Mouse (Mus musculus): ENCODE data around the gene Cnot6.
A peak's percentile ranks its signal among the peaks of the same experiment; 100 is the strongest.

Cnot6 gene

GRCm38 (mm10) chr11:49713336-49714334 lies 1.1 kb upstream of the Cnot6 start:
- DNase-seq (ENCODE audit: low read depth, low spot score) = peak; percentile 31

- no peak for DNase-seq (ENCODE audit: low read depth, low spot score)
Observed at GRCm38 (mm10) chr11:49711981-49712554, 455 bp downstream of the Cnot6 start.

GRCm38 (mm10) chr11:49710664-49711063 lies 1.9 kb downstream of the Cnot6 start:
- DNase-seq (ENCODE audit: low read depth, low spot score) = no peak

- DNase-seq (ENCODE audit: low read depth, low spot score) = no peak
Observed at GRCm38 (mm10) chr11:49707834-49708233, 4.7 kb downstream of the Cnot6 start.

- no peak for DNase-seq (ENCODE audit: low read depth, low spot score)
Observed at GRCm38 (mm10) chr11:49704804-49705203, 7.7 kb downstream of the Cnot6 start.

GRCm38 (mm10) chr11:49702014-49702413 lies 10.5 kb downstream of the Cnot6 start:
- DNase-seq (ENCODE audit: low read depth, low spot score) = no peak

- no peak for DNase-seq (ENCODE audit: low read depth, low spot score)
Observed at GRCm38 (mm10) chr11:49699079-49699478, 13.4 kb downstream of the Cnot6 start.

- DNase-seq (ENCODE audit: low read depth, low spot score) = no peak
Observed at GRCm38 (mm10) chr11:49697779-49698178, 14.7 kb downstream of the Cnot6 start.

- DNase-seq (ENCODE audit: low read depth, low spot score) = peak; percentile 37
Observed at GRCm38 (mm10) chr11:49696472-49696871, 16.1 kb downstream of the Cnot6 start.

- no peak for DNase-seq (ENCODE audit: low read depth, low spot score)
Observed at GRCm38 (mm10) chr11:49695695-49696094, 16.8 kb downstream of the Cnot6 start.

- no peak for DNase-seq (ENCODE audit: low read depth, low spot score)
Observed at GRCm38 (mm10) chr11:49695013-49695412, 17.5 kb downstream of the Cnot6 start.

- DNase-seq (ENCODE audit: low read depth, low spot score) = no peak
Observed at GRCm38 (mm10) chr11:49684237-49684973, 28.1 kb downstream of the Cnot6 start.

GRCm38 (mm10) chr11:49673433-49673832 lies 39.1 kb downstream of the Cnot6 start:
- DNase-seq (ENCODE audit: low read depth, low spot score) = no peak

- peak; percentile 30 for DNase-seq (ENCODE audit: low read depth, low spot score)
Observed at GRCm38 (mm10) chr11:49665462-49665861, 47.1 kb downstream of the Cnot6 start.

GRCm38 (mm10) chr11:49664262-49665140 lies 48.0 kb downstream of the Cnot6 start:
- DNase-seq (ENCODE audit: low read depth, low spot score) = no peak

- DNase-seq (ENCODE audit: low read depth, low spot score) = no peak
Observed at GRCm38 (mm10) chr11:49663310-49663709, 49.2 kb downstream of the Cnot6 start, which contains the start of gene Scgb3a1. Gene Scgb3a1, plus strand, starts transcription at chr11:49663610.

- no peak for DNase-seq (ENCODE audit: low read depth, low spot score)
Observed at GRCm38 (mm10) chr11:49662292-49662780, 50.2 kb downstream of the Cnot6 start.

GRCm38 (mm10) chr11:49659470-49659799 lies 53.1 kb downstream of the Cnot6 start:
- no peak for DNase-seq (ENCODE audit: low read depth, low spot score)

- peak; percentile 28 for DNase-seq (ENCODE audit: low read depth, low spot score)
Observed at GRCm38 (mm10) chr11:49658791-49659469, 53.6 kb downstream of the Cnot6 start.

- DNase-seq (ENCODE audit: low read depth, low spot score) = no peak
Observed at GRCm38 (mm10) chr11:49658065-49658464, 54.5 kb downstream of the Cnot6 start.
